ENCODE assay signal across 26 mouse cellular contexts in the genomic region with DNA sequence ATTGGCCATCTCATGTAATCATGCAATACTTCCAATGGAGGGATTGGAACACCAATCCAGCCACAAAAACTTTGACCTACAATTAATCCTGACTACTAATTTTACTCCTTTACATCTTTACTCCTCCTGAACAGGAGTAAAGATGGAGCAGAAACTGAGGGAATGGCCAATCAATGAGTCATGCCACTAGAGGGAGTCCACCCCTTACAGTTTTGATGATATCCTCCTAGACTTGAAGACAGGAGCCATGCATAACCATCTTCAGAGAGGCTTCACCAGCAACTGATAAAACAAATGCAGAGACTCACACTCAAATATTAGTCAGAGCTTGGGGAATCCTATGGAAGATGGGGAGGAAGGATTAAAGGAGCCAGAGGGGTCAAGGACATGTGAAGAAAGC.
"Had no signal": no experiment of that assay in that cellular context is flagged by ENCODE, and none has a peak within 500 bp of the region (broad histone marks: within the 10 kb centered on the region; RNA-seq: fewer than 3 reads in every experiment).

No protein-coding gene starts in this region.

- ATAC-seq: hindbrain, postnatal 0 days; intestine, embryonic 16.5 days; liver, embryonic 12.5 days had no signal

- H3K36me3 ChIP-seq: heart, embryonic 10.5 days; heart, embryonic 13.5 days; heart, embryonic 15.5 days; hindbrain, embryonic 15.5 days; kidney, embryonic 15.5 days; limb, embryonic 13.5 days; limb, embryonic 15.5 days; liver, embryonic 12.5 days had no signal

- H3K4me3 ChIP-seq: gastrocnemius, adult 2 months; heart, embryonic 10.5 days; heart, embryonic 13.5 days; heart, embryonic 15.5 days; hindbrain, embryonic 15.5 days; kidney, embryonic 15.5 days; limb, embryonic 13.5 days; limb, embryonic 15.5 days; liver, embryonic 12.5 days had no signal

- H3K9ac ChIP-seq: heart, embryonic 13.5 days; heart, embryonic 15.5 days; hindbrain, embryonic 15.5 days; kidney, embryonic 15.5 days; limb, embryonic 13.5 days; limb, embryonic 15.5 days; liver, embryonic 12.5 days; liver, embryonic 14.5 days had no signal

- H3K4me1 ChIP-seq: heart, embryonic 10.5 days; heart, embryonic 13.5 days; heart, embryonic 15.5 days; hindbrain, embryonic 15.5 days; kidney, embryonic 15.5 days; limb, embryonic 13.5 days; limb, embryonic 15.5 days; liver, embryonic 12.5 days had no signal

- H3K27me3 ChIP-seq: heart, embryonic 13.5 days; heart, embryonic 15.5 days; hindbrain, embryonic 15.5 days; kidney, embryonic 15.5 days; limb, embryonic 13.5 days; limb, embryonic 15.5 days; liver, embryonic 12.5 days had no signal

- H3K9me3 ChIP-seq: heart, embryonic 10.5 days; heart, embryonic 13.5 days; heart, embryonic 15.5 days; hindbrain, embryonic 15.5 days; kidney, embryonic 15.5 days; limb, embryonic 13.5 days; limb, embryonic 15.5 days; liver, embryonic 12.5 days had no signal

- DNase-seq: gastrocnemius, adult 2 months; gastrocnemius, postnatal 10 days; gastrocnemius, postnatal 25 days; heart, adult 18-20 months; heart, postnatal 14 days; heart, postnatal 36 days; kidney, adult 11 months; kidney, adult 2 months; kidney, adult 9 months; kidney, postnatal 14 days; kidney, postnatal 36 days; layer of hippocampus, adult 9-11 months; layer of hippocampus, postnatal 36 days; left cerebral cortex, postnatal 4 days had no signal

- H3K27ac ChIP-seq: gastrocnemius, adult 2 months; heart, embryonic 10.5 days; heart, embryonic 13.5 days; heart, embryonic 15.5 days; hindbrain, embryonic 15.5 days; hindbrain, postnatal 0 days; kidney, embryonic 15.5 days; kidney, postnatal 0 days; limb, embryonic 13.5 days; limb, embryonic 15.5 days; liver, embryonic 12.5 days; liver, embryonic 14.5 days had no signal

- H3K4me2 ChIP-seq: heart, embryonic 13.5 days; heart, embryonic 15.5 days; hindbrain, embryonic 15.5 days; kidney, embryonic 15.5 days; limb, embryonic 13.5 days; limb, embryonic 15.5 days; liver, embryonic 12.5 days had no signal
